Mouse (Mus musculus) ES-Bruce4 (cell line): ENCODE data around the gene Tac2. TPM values are rescaled to one million over a fixed set of nuclear protein-coding genes. Genes with fewer than 3 reads are reported as not detected.

Experiments used
- H3K27ac ChIP-seq: 2 replicates; pipeline ENCODE4 v1.5.1; 2012; ENCODE audit warnings: low read length, inconsistent platforms; ENCODE audit not compliant: insufficient read depth
- H3K27me3 ChIP-seq: 2 replicates; pipeline ENCODE4 v1.6.1; 2012; ENCODE audit warnings: mild to moderate bottlenecking, low read length, inconsistent platforms; ENCODE audit not compliant: control insufficient read depth, poor library complexity, insufficient read depth, severe bottlenecking
- H3K36me3 ChIP-seq: 2 replicates; pipeline ENCODE4 v1.6.1; 2012; ENCODE audit warnings: inconsistent platforms, mild to moderate bottlenecking, low read length, moderate library complexity; ENCODE audit not compliant: control insufficient read depth, poor library complexity, insufficient read depth, severe bottlenecking
- H3K4me1 ChIP-seq: one replicate; pipeline ENCODE4 v1.8.1; 2011; ENCODE audit warnings: low read length; ENCODE audit not compliant: control insufficient read depth, insufficient read depth
- H3K4me3 ChIP-seq: 2 replicates; pipeline ENCODE4 v1.5.1; 2011; ENCODE audit warnings: low read depth, mild to moderate bottlenecking, low read length
- H3K9ac ChIP-seq: 2 replicates; pipeline ENCODE4 v1.6.1; 2012; ENCODE audit warnings: low read depth, mild to moderate bottlenecking, inconsistent platforms; ENCODE audit not compliant: poor library complexity, severe bottlenecking
- H3K9me3 ChIP-seq: replicated peaks from 2 replicates; pipeline ENCODE4 v1.6.1; 2012; ENCODE audit warnings: mild to moderate bottlenecking, low read length, inconsistent platforms; ENCODE audit not compliant: control insufficient read depth, poor library complexity, insufficient read depth, severe bottlenecking
- CTCF ChIP-seq: IDR thresholded peaks from one replicate; pipeline ENCODE4 v1.8.1; 2011; ENCODE audit warnings: low read depth, low read length
- EP300 ChIP-seq: IDR thresholded peaks from 2 replicates; pipeline ENCODE4 v1.6.1; 2011; ENCODE audit warnings: low read depth, low read length; ENCODE audit not compliant: insufficient read depth
- POLR2A ChIP-seq: IDR thresholded peaks from one replicate; pipeline ENCODE4 v1.8.1; 2011; ENCODE audit warnings: low read length; ENCODE audit not compliant: insufficient read depth
- polyA plus RNA-seq: library from polyadenylated mRNA; stranded (reverse); fragments of >200 nt; gene quantifications from 2 replicates; pipeline ENCODE4 v1.2.4, GENCODE M21; 2011; ENCODE audit warnings: low read depth; ENCODE audit not compliant: missing spikeins, insufficient read depth, insufficient read length

The Tac2 gene
- polyA plus RNA-seq, 1 experiment, result not detected

DNA sequence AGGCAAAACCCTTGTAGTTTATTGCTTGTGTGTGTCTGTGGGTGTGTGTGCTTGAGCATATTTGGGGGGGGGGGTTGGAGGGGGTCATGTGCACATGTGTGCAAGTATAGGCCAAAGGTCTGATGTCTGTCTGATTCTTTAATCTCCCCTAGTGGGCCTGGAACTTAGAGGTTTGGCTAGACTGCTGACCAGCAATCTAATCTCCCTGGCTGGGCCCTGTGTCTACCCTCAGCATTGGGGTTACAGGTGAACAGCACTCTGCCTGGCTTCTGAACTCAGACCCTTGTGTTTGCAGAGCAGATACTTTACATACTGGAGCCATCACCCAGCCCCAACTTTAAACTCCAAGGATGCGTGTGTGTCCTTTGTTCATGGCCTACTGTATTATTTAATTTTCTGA is 45.1 kb upstream of the Tac2 start:
- TF ChIP-seq POLR2A, result no peak
- TF ChIP-seq CTCF, result no peak
- no peak for TF ChIP-seq EP300
- Histone ChIP-seq H3K4me1 (no peaks in the 10 kb centered on the region), H3K9ac (no peak overlapping the region)

DNA sequence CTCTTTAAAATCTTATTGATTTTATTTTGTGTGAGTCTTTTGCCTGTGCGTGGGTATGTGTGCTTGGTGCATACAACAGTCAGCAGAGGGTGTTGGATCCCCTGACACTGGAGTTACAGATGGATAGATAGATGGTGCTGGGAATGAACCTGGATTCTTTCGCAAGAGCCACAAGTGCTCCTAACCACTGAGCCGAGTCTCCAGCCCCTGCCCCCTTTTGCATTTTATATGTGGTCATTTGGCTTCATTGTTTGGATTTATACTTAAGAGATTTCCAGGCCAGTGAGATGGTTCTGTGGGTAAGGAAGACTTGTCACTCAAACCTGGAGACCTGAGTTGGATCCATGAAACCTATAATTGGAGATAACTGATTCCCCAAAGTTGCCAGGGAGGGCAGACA is 44.4 kb upstream of the Tac2 start:
- no peak for TF ChIP-seq POLR2A
- Histone ChIP-seq H3K36me3 (no peaks in the 10 kb centered on the region; the same call in 1 of the 2 replicates), H3K9ac (no peak overlapping the region), H3K9me3 (no peaks in the 10 kb centered on the region), H3K27me3 (no peaks in the 10 kb centered on the region), H3K4me3 (no peak overlapping the region), H3K27ac (no peak overlapping the region), H3K4me1 (no peaks in the 10 kb centered on the region)

More for the DNA sequence above, 45.1 kb upstream of the Tac2 start:
- H3K27me3 ChIP-seq, result no peaks in the 10 kb centered on the region
- no peaks in the 10 kb centered on the region; the same call in 1 of the 2 replicates for H3K36me3 ChIP-seq
- H3K9me3 ChIP-seq, result no peaks in the 10 kb centered on the region
- no peak overlapping the region for H3K4me3 ChIP-seq
- H3K27ac ChIP-seq, result no peak overlapping the region

GRCm38 (mm10) chr10:127682886-127683285 is 41.4 kb upstream of the Tac2 start:
- no peak overlapping the region for H3K4me3 ChIP-seq

DNA sequence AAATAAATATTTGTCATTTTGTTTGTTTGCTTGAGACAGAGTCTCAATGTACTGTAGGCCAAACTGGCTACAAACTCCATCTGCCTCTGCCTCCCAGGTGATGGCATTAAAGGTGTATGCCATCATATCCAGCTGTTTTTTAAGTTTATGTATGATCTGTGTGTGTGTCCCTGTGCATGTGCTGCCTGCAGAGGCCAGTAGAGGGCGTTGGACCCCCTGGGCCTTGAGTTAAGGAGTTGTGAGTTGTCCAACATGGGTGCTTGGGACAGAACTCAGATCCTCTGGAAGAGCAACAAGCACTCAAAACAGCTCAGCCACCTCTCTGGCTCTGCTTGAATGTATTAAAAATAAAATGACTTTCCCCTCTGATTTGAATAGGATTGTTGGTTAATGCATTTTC is 33.2 kb upstream of the Tac2 start:
- H3K36me3 ChIP-seq, result peaks cover 15% of the 10 kb centered on the region
- no peak overlapping the region for H3K4me3 ChIP-seq
- H3K27ac ChIP-seq, result no peak overlapping the region
- no peak overlapping the region for H3K9ac ChIP-seq
- H3K4me1 ChIP-seq, result no peaks in the 10 kb centered on the region
- H3K27me3 ChIP-seq, result no peaks in the 10 kb centered on the region
- TF ChIP-seq EP300 (no peak), CTCF (peak; percentile 52)
- no peaks in the 10 kb centered on the region for H3K9me3 ChIP-seq

More at GRCm38 (mm10) chr10:127682886-127683285, 41.4 kb upstream of the Tac2 start:
- H3K4me1 ChIP-seq, result no peaks in the 10 kb centered on the region
- H3K9me3 ChIP-seq, result no peaks in the 10 kb centered on the region
- H3K27me3 ChIP-seq, result no peaks in the 10 kb centered on the region
- TF ChIP-seq EP300 (no peak), CTCF (no peak), POLR2A (no peak)
- H3K9ac ChIP-seq, result no peak overlapping the region
- no peak overlapping the region for H3K27ac ChIP-seq
- no peaks in the 10 kb centered on the region; the same call in 1 of the 2 replicates for H3K36me3 ChIP-seq

DNA sequence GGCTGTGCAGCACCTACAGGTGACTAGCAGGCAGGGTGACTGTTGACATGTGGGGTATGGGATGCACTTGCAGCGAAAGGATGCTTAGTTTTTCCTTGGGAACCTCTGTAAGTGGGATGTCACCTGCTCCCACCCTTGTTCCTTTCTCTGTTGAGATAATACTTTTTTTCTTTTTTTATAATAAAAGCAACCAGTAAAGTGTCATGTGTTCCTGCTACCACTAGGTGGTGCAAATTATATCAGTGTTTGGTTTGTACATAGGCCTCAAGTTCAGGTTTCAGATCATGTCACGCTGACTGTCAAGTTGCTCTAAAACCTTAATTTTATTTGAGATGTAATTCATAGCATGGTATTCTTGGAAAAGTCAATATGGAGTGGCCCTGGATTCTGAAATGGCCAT is 29.6 kb upstream of the Tac2 start:
- no peak overlapping the region for H3K27ac ChIP-seq
- H3K4me3 ChIP-seq, result no peak overlapping the region
- H3K4me1 ChIP-seq, result no peaks in the 10 kb centered on the region
- peaks cover 26% of the 10 kb centered on the region for H3K36me3 ChIP-seq
- no peaks in the 10 kb centered on the region for H3K9me3 ChIP-seq
- H3K27me3 ChIP-seq, result no peaks in the 10 kb centered on the region
- TF ChIP-seq CTCF, result no peak
- no peak for TF ChIP-seq EP300
- no peak for TF ChIP-seq POLR2A
- H3K9ac ChIP-seq, result no peak overlapping the region

GRCm38 (mm10) chr10:127695775-127696174 is 28.5 kb upstream of the Tac2 start:
- Histone ChIP-seq H3K27me3 (no peaks in the 10 kb centered on the region), H3K4me1 (no peaks in the 10 kb centered on the region), H3K9me3 (no peaks in the 10 kb centered on the region), H3K27ac (no peak overlapping the region), H3K9ac (no peak overlapping the region), H3K36me3 (peaks cover 25% of the 10 kb centered on the region), H3K4me3 (no peak overlapping the region)
- no peak for TF ChIP-seq POLR2A
- TF ChIP-seq EP300, result no peak
- no peak for TF ChIP-seq CTCF
